Mouse (Mus musculus): Measurements from ENCODE around the gene Psma2.
A peak's percentile ranks its signal among the peaks of the same experiment; 100 is the strongest.

The Psma2 gene

GRCm38 (mm10) chr13:14612926-14613529 lies at the start of gene Psma2, which contains the start of gene Mrpl32:
Gene Psma2 (plus strand): TSS chr13:14613240.
Gene Mrpl32 (minus strand): TSS chr13:14613165.
- DNase-seq = peak; percentile 97 to 98

- no peak for DNase-seq
Measured at GRCm38 (mm10) chr13:14574128-14574527, 38.9 kb upstream of the Psma2 start.

GRCm38 (mm10) chr13:14580392-14580791 lies 32.6 kb upstream of the Psma2 start:
- no peak for DNase-seq

GRCm38 (mm10) chr13:14602744-14603143 lies 10.3 kb upstream of the Psma2 start:
- no peak for DNase-seq

- no peak for DNase-seq
Measured at GRCm38 (mm10) chr13:14607616-14608015, 5.4 kb upstream of the Psma2 start.

- no peak for DNase-seq
Measured at GRCm38 (mm10) chr13:14612463-14612862, 577 bp upstream of the Psma2 start.

GRCm38 (mm10) chr13:14613553-14613952 lies 513 bp downstream of the Psma2 start:
- DNase-seq = no peak

- peak; percentile 57 to 71 for DNase-seq
Measured at GRCm38 (mm10) chr13:14618724-14619123, 5.7 kb downstream of the Psma2 start.

GRCm38 (mm10) chr13:14629726-14630641 lies 16.9 kb downstream of the Psma2 start, which contains the start of gene AW209491:
Gene AW209491 (plus strand): TSS chr13:14630154.
- peak; percentile 94 for DNase-seq

- DNase-seq = no peak
Measured at GRCm38 (mm10) chr13:14639998-14640397, 27.0 kb downstream of the Psma2 start.

- DNase-seq = no peak
Measured at GRCm38 (mm10) chr13:14649301-14649700, 36.3 kb downstream of the Psma2 start.

- no peak for DNase-seq
Measured at GRCm38 (mm10) chr13:14667107-14667506, 54.1 kb downstream of the Psma2 start.

- DNase-seq = no peak
Measured at GRCm38 (mm10) chr13:14670342-14670741, 57.3 kb downstream of the Psma2 start.

GRCm38 (mm10) chr13:14688955-14689354 lies 75.9 kb downstream of the Psma2 start:
- no peak for DNase-seq

- DNase-seq = no peak
Measured at GRCm38 (mm10) chr13:14716801-14717200, 103.8 kb downstream of the Psma2 start.

GRCm38 (mm10) chr13:14717755-14718154 lies 104.7 kb downstream of the Psma2 start:
- DNase-seq = no peak
